Mouse (Mus musculus) liver, embryonic 14.5 days (tissue): Measurements from ENCODE around the gene Rbbp6. TPM values are rescaled to one million over a fixed set of nuclear protein-coding genes. Genes with fewer than 3 reads are reported as not detected.

Source experiments
- ATAC-seq: fragments of 200-750 bp; cut with Nextera tagmentation; 2 replicates; pipeline ENCODE4 v1.8.0; 2017; ENCODE audit warnings: moderate number of reproducible peaks, mild to moderate bottlenecking, moderate library complexity; ENCODE audit not compliant: insufficient read depth
- DNase-seq, 3 experiments: peaks; one replicate each; pipeline ENCODE4 v3.0.0-alpha.2; 2012 to 2013; ENCODE audit warnings: low read depth in 3 of 3, low spot score in 3 of 3
- H3K27ac ChIP-seq: fragments of 300-500 bp; sonication (generic); 2 replicates; pipeline ENCODE4 v1.5.1; 2014; ENCODE audit warnings: moderate library complexity, mild to moderate bottlenecking, control low read depth, inconsistent platforms
- H3K27me3 ChIP-seq: fragments of 300-500 bp; sonication (generic); 2 replicates; pipeline ENCODE4 v1.6.1; 2014; ENCODE audit warnings: mild to moderate bottlenecking, low read length, moderate library complexity; ENCODE audit not compliant: control insufficient read depth, insufficient read depth
- H3K36me3 ChIP-seq: fragments of 300-500 bp; sonication (generic); replicated peaks from 2 replicates; pipeline ENCODE4 v1.6.1; 2014; ENCODE audit warnings: low read depth; ENCODE audit not compliant: control insufficient read depth, insufficient read depth
- H3K4me1 ChIP-seq, 2 experiments: fragments of 200-500 bp in 1 of 2; fragments of 300-500 bp in 1 of 2; sonication (generic) in 1 of 2; replicated peaks; 2 replicates each; pipeline ENCODE4 v1.6.1; 2012 to 2014; ENCODE audit warnings: antibody characterized with exemption in 1 of 2, inconsistent platforms in 1 of 2, low read length in 1 of 2; ENCODE audit not compliant: control insufficient read depth in 2 of 2, insufficient read depth in 2 of 2
- H3K4me2 ChIP-seq: fragments of 300-500 bp; sonication (generic); 2 replicates; pipeline ENCODE4 v1.6.1; 2014; ENCODE audit warnings: low read depth, mild to moderate bottlenecking, control low read depth, moderate library complexity
- H3K4me3 ChIP-seq, 2 experiments: fragments of 200-500 bp in 1 of 2; fragments of 300-500 bp in 1 of 2; sonication (generic) in 1 of 2; 2 replicates each; pipeline ENCODE4 v1.5.1; 2012 to 2014; ENCODE audit warnings: low read depth in 2 of 2, low read length in 2 of 2, mild to moderate bottlenecking in 2 of 2, control low read depth in 1 of 2, inconsistent platforms in 1 of 2, moderate library complexity in 1 of 2; ENCODE audit not compliant: insufficient read depth in 1 of 2
- H3K9ac ChIP-seq: fragments of 300-500 bp; sonication (generic); replicated peaks from 2 replicates; pipeline ENCODE4 v1.6.1; 2014; ENCODE audit warnings: mild to moderate bottlenecking, control low read depth, moderate library complexity
- H3K9me3 ChIP-seq: fragments of 300-500 bp; sonication (generic); 2 replicates; pipeline ENCODE4 v1.6.1; 2016; ENCODE audit warnings: low read length, mixed read lengths; ENCODE audit not compliant: control insufficient read depth
- CTCF ChIP-seq: IDR thresholded peaks from 2 replicates; pipeline ENCODE4 v1.5.1; 2016; ENCODE audit warnings: antibody characterized with exemption, low read depth, control low read depth
- EP300 ChIP-seq: IDR thresholded peaks from 2 replicates; pipeline ENCODE4 v1.6.1; 2016; ENCODE audit warnings: antibody characterized with exemption, low read depth
- WGBS: fragments of 180-500 bp; shearing (Covaris S2); extraction: QIAGEN DNeasy Blood & Tissue Kit; methylation state at CpG from one replicate; pipeline ENCODE4 v1.1.7; 2014; ENCODE audit not compliant: insufficient replicate concordance; 5-methylcytosine and 5-hydroxymethylcytosine counted together
- polyA plus RNA-seq, 2 experiments: library from polyadenylated mRNA; depleted of rRNA in 1 of 2; stranded (reverse) in 1 of 2; unstranded in 1 of 2; fragments of >200 nt; fragmentation: Nextera tagmentation in 1 of 2; extraction: Ambion mirVana in 1 of 2; gene quantifications; 2 replicates each; pipeline versions ENCODE4 v1.2.1 to v1.2.3; 2012 to 2014

The Rbbp6 gene
- polyA plus RNA-seq, 2 experiments, result 9.8 to 14.6 TPM

DNA sequence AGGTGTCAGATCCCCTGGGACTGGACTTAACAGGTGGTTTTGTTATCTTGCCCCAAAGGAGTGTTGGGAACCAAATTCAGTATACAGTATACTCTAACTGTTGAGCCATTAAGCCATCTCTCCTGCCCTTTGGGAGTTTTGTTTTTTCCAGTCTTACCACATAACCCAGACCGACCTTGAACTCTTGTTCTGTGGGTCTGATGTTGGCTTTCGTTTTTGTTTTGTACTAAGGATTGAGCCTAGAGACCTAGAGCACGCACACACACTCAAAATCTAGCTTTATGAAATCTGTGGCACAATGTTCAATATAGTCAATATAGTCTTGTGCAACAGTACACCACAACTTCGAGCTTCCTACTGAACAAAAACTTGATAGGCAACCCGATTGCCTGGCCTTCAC is 39.0 kb downstream of the Rbbp6 start:
- no peak overlapping the region for H3K9ac ChIP-seq
- no peak for ATAC-seq
- no peak overlapping the region for H3K4me3 ChIP-seq
- no peak overlapping the region for H3K27ac ChIP-seq
- peaks cover 35% of the 10 kb centered on the region for H3K36me3 ChIP-seq
- WGBS, result 75% methylated on average over 5 of the region's 5 CpGs
- no peaks in the 10 kb centered on the region for H3K4me1 ChIP-seq
- H3K9me3 ChIP-seq, result no peaks in the 10 kb centered on the region
- no peaks in the 10 kb centered on the region for H3K27me3 ChIP-seq
- DNase-seq, result no peak
- TF ChIP-seq CTCF (no peak), EP300 (no peak)
- H3K4me2 ChIP-seq, result no peak overlapping the region

DNA sequence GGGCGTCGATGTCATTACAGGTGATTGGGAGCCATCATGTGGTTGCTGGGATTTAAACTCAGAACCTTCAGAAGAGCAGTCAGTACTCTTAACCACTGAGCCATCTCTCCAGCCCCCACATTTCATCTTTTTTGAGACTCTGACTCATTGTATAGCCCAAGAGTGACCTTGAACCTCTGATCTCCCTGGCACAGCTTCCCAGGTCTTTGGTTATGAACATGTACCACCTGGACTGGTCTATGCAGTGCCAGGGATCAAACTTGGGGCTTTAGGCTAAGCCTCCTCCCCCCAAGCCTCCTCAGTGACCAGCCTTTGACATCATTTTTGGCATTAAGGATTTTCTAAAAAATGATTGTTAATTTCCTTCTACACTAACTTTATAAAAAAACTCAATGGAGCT is 40.8 kb downstream of the Rbbp6 start:
- no peak for TF ChIP-seq EP300
- TF ChIP-seq CTCF, result no peak
- no peak for ATAC-seq
- no peak for DNase-seq
- H3K27me3 ChIP-seq, result no peaks in the 10 kb centered on the region
- no peaks in the 10 kb centered on the region for H3K9me3 ChIP-seq
- H3K9ac ChIP-seq, result no peak overlapping the region
- no peak overlapping the region for H3K27ac ChIP-seq
- no peak overlapping the region for H3K4me3 ChIP-seq
- WGBS, result 57% methylated on average over 2 of the region's 2 CpGs
- no peak overlapping the region for H3K4me2 ChIP-seq
- H3K36me3 ChIP-seq, result peaks cover 19% of the 10 kb centered on the region
- H3K4me1 ChIP-seq, result no peaks in the 10 kb centered on the region

GRCm38 (mm10) chr7:123007743-123008142 is 42.3 kb downstream of the Rbbp6 start:
- no peak overlapping the region for H3K27ac ChIP-seq
- no peaks in the 10 kb centered on the region for H3K9me3 ChIP-seq
- no peak overlapping the region for H3K4me3 ChIP-seq
- H3K36me3 ChIP-seq, result peaks cover 9% of the 10 kb centered on the region
- H3K4me2 ChIP-seq, result no peak overlapping the region
- no peak for TF ChIP-seq EP300
- no peak for TF ChIP-seq CTCF
- no peaks in the 10 kb centered on the region for H3K27me3 ChIP-seq
- DNase-seq, result no peak
- no peak for ATAC-seq
- no peak overlapping the region for H3K9ac ChIP-seq
- WGBS, result 56% methylated on average over 4 of the region's 4 CpGs
- no peaks in the 10 kb centered on the region for H3K4me1 ChIP-seq

GRCm38 (mm10) chr7:123013466-123013865 is 48.0 kb downstream of the Rbbp6 start:
- H3K4me2 ChIP-seq, result no peak overlapping the region
- H3K9me3 ChIP-seq, result no peaks in the 10 kb centered on the region
- no peaks in the 10 kb centered on the region for H3K27me3 ChIP-seq
- no peak overlapping the region for H3K9ac ChIP-seq
- H3K4me1 ChIP-seq, result no peaks in the 10 kb centered on the region
- TF ChIP-seq EP300 (no peak), CTCF (no peak)
- no peak overlapping the region for H3K4me3 ChIP-seq
- no peak overlapping the region for H3K27ac ChIP-seq
- WGBS, result 68% methylated on average over 5 of the region's 5 CpGs
- H3K36me3 ChIP-seq, result no peaks in the 10 kb centered on the region
- ATAC-seq, result no peak
- no peak for DNase-seq

DNA sequence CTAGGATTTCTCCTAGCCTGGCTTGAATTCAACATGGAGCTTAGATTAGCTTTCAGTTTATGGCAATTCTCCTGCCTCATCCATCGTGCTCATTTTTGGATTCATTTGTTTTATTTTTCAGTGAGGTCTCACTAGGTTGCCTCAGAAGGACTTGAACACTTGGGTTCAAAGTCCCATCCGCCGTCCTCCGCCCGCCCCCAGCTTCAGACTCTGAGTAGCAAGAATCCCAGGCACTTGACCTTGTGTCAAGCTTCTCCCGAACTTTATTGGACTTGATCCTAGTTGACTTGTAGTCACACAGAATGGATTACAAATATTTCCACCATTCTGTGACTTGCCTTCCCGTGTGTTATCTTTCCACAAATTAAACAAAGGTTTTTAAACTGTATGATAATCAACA is 49.2 kb downstream of the Rbbp6 start:
- Histone ChIP-seq H3K36me3 (no peaks in the 10 kb centered on the region), H3K4me1 (no peaks in the 10 kb centered on the region), H3K9ac (no peak overlapping the region), H3K27ac (no peak overlapping the region), H3K4me2 (no peak overlapping the region), H3K4me3 (no peak overlapping the region), H3K9me3 (no peaks in the 10 kb centered on the region), H3K27me3 (no peaks in the 10 kb centered on the region)
- no peak for DNase-seq
- WGBS, result 66% methylated on average over 7 of the region's 7 CpGs
- ATAC-seq, result no peak
- TF ChIP-seq CTCF (no peak), EP300 (no peak)
